Comparison of ENCODE assay signal across 1 mouse cellular context in genomic region chr11:97648541-97648940, GRCm38 (mm10). TPM values are rescaled to one million over a fixed set of nuclear protein-coding genes. Genes with fewer than 3 reads are reported as not detected.
"Had no signal": no experiment of that assay in that cellular context is flagged by ENCODE, and none has a peak within 500 bp of the region (broad histone marks: within the 10 kb centered on the region; RNA-seq: fewer than 3 reads in every experiment).

No protein-coding gene starts in this region.

RNA-seq across cellular contexts. Expression of gene Pcgf2, which starts 51.8 kb away (rescaled TPM):
- total RNA-seq: monocyte, adult 5-6 weeks had no signal
